Mouse (Mus musculus) testis, postnatal 10 days (tissue): ENCODE data around the gene Hoxc9.

ENCODE experiments used
- DNase-seq: peaks from one replicate; pipeline ENCODE4 v3.0.0; 2021; ENCODE audit warnings: low spot score

The Hoxc9 gene

GRCm38 (mm10) chr15:102977423-102977974 lies 1.3 kb downstream of the Hoxc9 start:
- no peak for DNase-seq

GRCm38 (mm10) chr15:102978615-102979515 lies 2.6 kb downstream of the Hoxc9 start:
- no peak for DNase-seq

GRCm38 (mm10) chr15:102979936-102980335 lies 3.7 kb downstream of the Hoxc9 start:
- no peak for DNase-seq

GRCm38 (mm10) chr15:102980352-102980751 lies 4.1 kb downstream of the Hoxc9 start:
- DNase-seq, result no peak

GRCm38 (mm10) chr15:102980912-102981311 lies 4.7 kb downstream of the Hoxc9 start:
- no peak for DNase-seq

GRCm38 (mm10) chr15:102981379-102982288 lies 5.4 kb downstream of the Hoxc9 start:
- DNase-seq, result peak; percentile 61

GRCm38 (mm10) chr15:102983716-102984115 lies 7.5 kb downstream of the Hoxc9 start:
- no peak for DNase-seq

GRCm38 (mm10) chr15:102984521-102984920 lies 8.3 kb downstream of the Hoxc9 start:
- DNase-seq, result no peak

- no peak for DNase-seq
These were observed 8.7 kb downstream of the Hoxc9 start for GRCm38 (mm10) chr15:102984925-102985324.

- DNase-seq, result peak; percentile 98
These were observed 11.0 kb downstream of the Hoxc9 start for GRCm38 (mm10) chr15:102987124-102987833.

GRCm38 (mm10) chr15:102988078-102988477 lies 11.8 kb downstream of the Hoxc9 start:
- DNase-seq, result no peak

GRCm38 (mm10) chr15:102990461-102991397 lies 14.5 kb downstream of the Hoxc9 start, which contains the start of gene Hoxc8:
Hoxc8 (plus strand) TSS chr15:102990607.
- peak; percentile 68 for DNase-seq

- DNase-seq, result no peak
These were observed 15.5 kb downstream of the Hoxc9 start for GRCm38 (mm10) chr15:102991782-102992181.

GRCm38 (mm10) chr15:102992206-102992605 lies 16.0 kb downstream of the Hoxc9 start:
- no peak for DNase-seq

GRCm38 (mm10) chr15:102992863-102993262 lies 16.6 kb downstream of the Hoxc9 start:
- no peak for DNase-seq

- no peak for DNase-seq
These were observed 20.3 kb downstream of the Hoxc9 start for GRCm38 (mm10) chr15:102996548-102996947.

- no peak for DNase-seq
These were observed 21.2 kb downstream of the Hoxc9 start for GRCm38 (mm10) chr15:102997431-102997830.

- no peak for DNase-seq
These were observed 21.7 kb downstream of the Hoxc9 start, which contains the start of gene Hoxc6 for GRCm38 (mm10) chr15:102997939-102998355. Hoxc6 (plus strand) TSS chr15:102998257.

GRCm38 (mm10) chr15:102998608-102999182 lies 22.5 kb downstream of the Hoxc9 start:
- no peak for DNase-seq
